Comparison of ENCODE assay signal across 19 mouse cellular contexts in the genomic region with DNA sequence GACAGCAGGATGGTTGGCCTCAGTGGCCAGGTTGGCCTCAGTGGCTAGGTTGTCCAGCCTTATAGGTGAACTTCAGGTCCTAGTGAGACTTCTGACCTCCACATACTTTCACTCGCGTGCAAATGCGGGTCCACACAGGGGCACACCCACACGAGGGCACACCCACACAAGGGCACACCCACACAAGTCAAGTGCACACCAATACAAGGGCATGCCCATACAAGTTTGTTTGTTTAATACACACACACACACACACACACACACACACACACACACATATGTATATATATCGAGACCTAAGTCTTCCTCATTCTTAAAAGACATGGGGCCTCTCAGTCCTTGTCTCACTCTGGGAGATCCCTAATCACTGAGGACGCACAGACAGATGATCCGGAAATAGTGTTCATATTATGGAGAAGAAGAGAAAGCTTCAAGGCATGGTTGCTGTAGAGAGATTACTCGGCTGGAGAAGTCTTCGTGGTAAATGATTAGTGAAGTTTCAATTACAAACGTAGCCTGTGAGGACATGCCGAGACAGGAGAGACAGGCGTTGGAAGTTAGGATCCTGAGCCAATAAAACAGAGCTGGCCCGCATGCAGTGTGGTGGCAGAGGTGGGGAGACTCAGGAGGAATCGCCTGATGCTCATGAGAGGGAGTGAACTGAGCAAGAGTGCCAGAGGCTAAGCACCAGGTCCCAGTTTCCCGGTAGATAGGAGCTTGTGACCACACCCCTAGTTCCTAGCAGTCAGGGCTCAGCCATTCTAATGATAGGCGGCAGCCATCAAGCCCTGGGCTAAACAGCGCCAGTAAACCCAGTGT. TPM values are rescaled to one million over a fixed set of nuclear protein-coding genes. Genes with fewer than 3 reads are reported as not detected.
A peak's percentile ranks its signal among the peaks of the same experiment; 100 is the strongest.
DNase-seq lines count a peak whose midpoint lies in the region; ATAC-seq and TF ChIP-seq lines count a peak whose summit lies in the region.
"Had no signal": no experiment of that assay in that cellular context is flagged by ENCODE, and none has a peak within 500 bp of the region (broad histone marks: within the 10 kb centered on the region; RNA-seq: fewer than 3 reads in every experiment).

No protein-coding gene starts in this region.

- H3K9me3 ChIP-seq in E14TG2a.4 (ENCODE audit: low read length), result peaks cover 6% of the 10 kb centered on the region
- H3K9me3 ChIP-seq in ES-E14 (ENCODE audit: control insufficient read depth, insufficient read depth, low read depth, low read length), result no peaks in the 10 kb centered on the region
- H3K9me3 ChIP-seq in midbrain, embryonic 16.5 days (replicated peaks; ENCODE audit: control insufficient read depth, low read length, poor library complexity, severe bottlenecking), result peaks cover 6% of the 10 kb centered on the region; the same call in 1 of the 2 replicates
- H3K9me3 ChIP-seq: liver, embryonic 13.5 days had no signal

- DNase-seq in ES-E14 (ENCODE audit: low read depth, low spot score), result peak; percentile 67
- DNase-seq in kidney, adult 11 months, result peak; percentile 38
- peak; percentile 43 for DNase-seq in kidney, postnatal 14 days
- DNase-seq in cerebellum, adult 8-10 months, result no peak
- no peak for DNase-seq in thymus, postnatal 25 days
- DNase-seq: adrenal gland, adult 8-10 months; cerebellum, adult 9-11 months; liver, embryonic 13.5 days; lung, postnatal 14 days; right cerebral cortex, postnatal 4 days had no signal

- no peak overlapping the region for H3K4me2 ChIP-seq in midbrain, embryonic 16.5 days (ENCODE audit: low read length)
- H3K4me2 ChIP-seq: hindbrain, embryonic 13.5 days; liver, embryonic 13.5 days had no signal

- peak overlapping the region; percentile 62; the same call in 1 of the 2 replicates for H3K27ac ChIP-seq in ES-E14 (ENCODE audit: insufficient read depth, low read depth, low read length, poor library complexity, severe bottlenecking)
- H3K27ac ChIP-seq in midbrain, embryonic 16.5 days (ENCODE audit: low read length), result no peak overlapping the region
- H3K27ac ChIP-seq: forebrain, embryonic 10.5 days; hindbrain, embryonic 13.5 days; layer of hippocampus, adult 2 months; liver, embryonic 13.5 days; midbrain, embryonic 10.5 days had no signal

- no peaks in the 10 kb centered on the region for H3K27me3 ChIP-seq in E14TG2a.4 (ENCODE audit: insufficient read depth, low read length)
- no peaks in the 10 kb centered on the region for H3K27me3 ChIP-seq in midbrain, embryonic 16.5 days (ENCODE audit: control insufficient read depth, insufficient read depth, low read depth, low read length)
- H3K27me3 ChIP-seq: hindbrain, embryonic 13.5 days; liver, embryonic 13.5 days; Patski had no signal

- H3K4me1 ChIP-seq in E14TG2a.4 (replicated peaks; ENCODE audit: low read depth, low read length) (peaks cover 19% of the 10 kb centered on the region), ES-E14 (ENCODE audit: control insufficient read depth in 2 of 2, insufficient read depth in 2 of 2, low read length in 2 of 2, poor library complexity in 1 of 2) (peaks cover 2 to 5% of the 10 kb centered on the region in 2 experiments; a peak in 2 of 4 replicates)
- no peaks in the 10 kb centered on the region for H3K4me1 ChIP-seq in midbrain, embryonic 16.5 days (ENCODE audit: control insufficient read depth, insufficient read depth, low read length)
- H3K4me1 ChIP-seq: hindbrain, embryonic 13.5 days; liver, embryonic 13.5 days; midbrain, embryonic 10.5 days had no signal

- H3K4me3 ChIP-seq in E14TG2a.4 (replicated peaks; ENCODE audit: low read length) (peak overlapping the region; percentile 23; the same call in 1 of the 2 replicates), ES-E14 (ENCODE audit: insufficient read depth in 1 of 2, low read depth in 1 of 2, low read length in 2 of 2, poor library complexity in 1 of 2, severe bottlenecking in 1 of 2) (no peak overlapping the region)
- H3K4me3 ChIP-seq in midbrain, embryonic 16.5 days (ENCODE audit: low read depth, low read length), result no peak overlapping the region
- H3K4me3 ChIP-seq: forebrain, embryonic 10.5 days; hindbrain, embryonic 13.5 days; layer of hippocampus, adult 2 months; liver, embryonic 13.5 days; midbrain, embryonic 10.5 days had no signal

- ATAC-seq in erythroblast, adult 5-6 weeks (replicated peaks; ENCODE audit: low FRiP score, poor library complexity, severe bottlenecking), result no peak
- no peak for ATAC-seq in midbrain, embryonic 16.5 days
- ATAC-seq: Patski had no signal

- in situ Hi-C loops in ES-E14 (cut with MboI; ENCODE audit: low sequenced_read_pairs in 2 of 2, unreplicated experiment in 2 of 2), result no loop called here

- no peaks in the 10 kb centered on the region for H3K36me3 ChIP-seq in E14TG2a.4 (ENCODE audit: insufficient read depth, low read length)
- H3K36me3 ChIP-seq in ES-E14 (ENCODE audit: control insufficient read depth, insufficient read depth, low read length, poor library complexity, severe bottlenecking), result no peaks in the 10 kb centered on the region
- H3K36me3 ChIP-seq in midbrain, embryonic 16.5 days (ENCODE audit: control insufficient read depth, insufficient read depth, low read length), result no peaks in the 10 kb centered on the region
- H3K36me3 ChIP-seq: forebrain, embryonic 10.5 days; hindbrain, embryonic 13.5 days; liver, embryonic 13.5 days; midbrain, embryonic 10.5 days had no signal

- no peak overlapping the region for H3K9ac ChIP-seq in ES-E14 (ENCODE audit: insufficient read depth, low read depth, low read length, poor library complexity, severe bottlenecking)
- no peak overlapping the region for H3K9ac ChIP-seq in midbrain, embryonic 16.5 days (ENCODE audit: low read depth, low read length)
- H3K9ac ChIP-seq: hindbrain, embryonic 13.5 days; liver, embryonic 13.5 days had no signal

- WGBS in midbrain, embryonic 16.5 days, result 85% methylated on average over 17 of the region's 17 CpGs

- no peak for TF ChIP-seq CTCF in E14TG2a.4 (conservative IDR thresholded peaks at IDR 0.05; ENCODE audit: low read length)

TF ChIP-seq in ES-E14, 5 proteins besides CTCF, POLR2A, EP300 and RAD21:
- TF ChIP-seq ZC3H11A (IDR thresholded peaks at IDR 0.05; ENCODE audit: borderline replicate concordance, low read depth, low read length) (no peak), MAFK (IDR thresholded peaks at IDR 0.05; ENCODE audit: insufficient read depth, low read depth, low read length) (no peak), CHD2 (IDR thresholded peaks at IDR 0.05; ENCODE audit: low read depth, low read length) (no peak), ZNF384 (IDR thresholded peaks at IDR 0.05; ENCODE audit: low read depth, low read length) (no peak), HCFC1 (IDR thresholded peaks at IDR 0.05; ENCODE audit: borderline replicate concordance, insufficient read depth, low read length) (no peak)

RNA-seq across cellular contexts. Expression of a gene that starts 23.7 kb away (rescaled TPM):
- total RNA-seq in ES-E14 (2012; rRNA removed), result 1.2 and 2.5 TPM in 2 replicates
- total RNA-seq in erythroblast, adult 5-6 weeks (2015; ENCODE audit: low replicate concordance), result 3.3 and 5.9 TPM in 2 replicates
- total RNA-seq in erythroblast, adult 5-6 weeks (2017; ENCODE audit: low replicate concordance), result 2.5 and 4.4 TPM in 2 replicates
- 0.34 and 0.55 TPM in 2 replicates for polyA plus RNA-seq in midbrain, embryonic 16.5 days (2015; fragmentation: Nextera tagmentation; extraction: Ambion mirVana)
- polyA plus RNA-seq: heart, postnatal 0 days; Patski had no signal

Comparison
In these comparisons a context has a peak if more than half of its experiments do, and no peak if none do; other contexts are left out.
1. DNase-seq: peak in ES-E14 (single experiment), kidney, adult 11 months (single experiment) and kidney, postnatal 14 days (single experiment); none in cerebellum, adult 8-10 months (single experiment) and thymus, postnatal 25 days (single experiment).